Mouse (Mus musculus): ENCODE data around the gene Nav3.
A peak's percentile ranks its signal among the peaks of the same experiment; 100 is the strongest.
"Not testable (repeated sequence)": the region's sequence is repeated elsewhere in the genome, so short reads cannot be mapped to it uniquely, and the experiment has no call there.

Nav3 gene

DNA sequence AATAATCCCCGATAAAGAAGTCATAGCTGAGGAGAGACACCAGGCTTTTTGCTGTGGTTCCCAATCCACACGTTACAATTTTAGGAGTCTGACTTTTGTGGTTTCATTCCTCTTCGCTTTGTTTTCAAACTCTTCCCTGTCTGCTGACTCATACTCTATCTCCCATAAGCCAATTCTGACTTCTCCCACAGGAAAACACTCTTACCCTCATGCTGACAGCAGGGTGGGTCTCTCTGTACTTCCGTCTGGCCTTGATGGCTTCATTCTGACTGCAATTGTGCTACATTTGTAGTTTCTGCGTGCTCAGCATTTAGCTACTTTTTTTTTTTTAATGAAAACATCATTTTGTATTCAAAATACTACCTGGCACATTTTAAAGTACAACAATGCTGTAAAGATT, 379.4 kb downstream of the Nav3 start:
- DNase-seq (ENCODE audit: low read depth) = no peak

- DNase-seq (ENCODE audit: low read depth) = no peak
These were observed 383.6 kb downstream of the Nav3 start for GRCm38 (mm10) chr10:110072355-110072754.

DNA sequence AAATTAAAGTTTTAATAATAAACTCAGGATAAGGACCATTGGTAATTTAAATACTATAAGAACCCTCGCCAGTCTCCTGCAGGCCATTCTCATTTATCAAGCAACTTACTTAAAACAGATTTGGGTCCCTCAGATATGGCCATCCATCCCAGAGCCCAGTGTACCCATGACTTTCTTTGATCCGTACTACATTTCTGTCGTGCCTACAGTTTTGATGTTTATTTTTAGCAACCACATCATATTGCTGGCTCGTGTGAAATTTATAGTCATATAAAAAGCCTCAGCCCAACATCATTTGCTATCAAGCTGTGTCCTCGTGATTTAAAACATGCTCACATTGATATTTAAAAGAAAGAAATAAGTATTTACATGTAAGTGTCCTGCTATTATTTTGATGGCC, 394.8 kb downstream of the Nav3 start:
- DNase-seq (ENCODE audit: low read depth) = no peak

DNA sequence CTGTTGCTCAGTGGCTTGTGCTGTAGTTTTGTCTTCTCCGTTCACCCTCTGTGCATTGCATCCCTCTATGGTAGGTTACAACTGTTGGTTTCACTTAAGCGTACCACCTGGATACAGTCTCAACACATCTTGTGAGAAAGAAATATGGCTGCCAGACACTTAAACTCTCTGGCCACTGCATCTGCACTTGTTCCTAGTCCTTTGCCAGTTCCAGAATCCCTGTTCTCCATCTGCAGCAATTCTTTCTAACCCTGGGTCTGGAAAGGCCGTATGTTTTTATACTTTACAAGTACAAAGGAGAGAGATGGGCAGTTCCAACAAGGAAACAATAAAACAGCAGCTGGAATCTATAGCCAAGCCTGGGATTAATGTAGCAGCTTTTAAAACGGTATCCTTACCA, 418.5 kb downstream of the Nav3 start:
- DNase-seq (ENCODE audit: low read depth) = no peak

DNA sequence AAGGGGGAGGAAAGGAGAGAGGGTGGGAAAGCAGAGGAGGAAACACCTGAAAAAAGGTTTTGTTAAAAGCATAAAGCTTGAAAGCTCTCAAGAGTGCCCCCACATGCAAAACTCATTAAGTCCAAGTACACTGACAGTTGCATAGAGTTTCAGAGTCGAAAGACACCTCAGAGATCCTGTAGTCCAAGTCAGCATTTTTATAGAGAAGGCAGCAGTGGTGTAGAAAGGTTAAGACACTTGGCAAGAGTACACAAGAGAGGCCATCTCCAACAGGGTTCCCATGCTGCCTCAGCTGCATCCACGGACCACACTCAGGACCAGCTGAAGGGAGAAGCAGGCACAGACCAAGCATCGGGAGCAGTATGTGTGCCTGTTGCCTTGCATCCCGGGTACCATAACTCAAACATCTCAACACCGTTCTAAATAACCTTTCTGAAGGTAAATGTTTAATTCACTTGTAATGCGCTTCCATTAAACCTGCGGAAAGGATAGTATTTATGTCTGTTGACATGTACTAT, 421.4 kb downstream of the Nav3 start:
- DNase-seq (ENCODE audit: low read depth) = no peak

GRCm38 (mm10) chr10:110024897-110025296, 431.1 kb downstream of the Nav3 start:
- DNase-seq (ENCODE audit: low read depth) = not testable (repeated sequence)

GRCm38 (mm10) chr10:110022100-110022499, 433.9 kb downstream of the Nav3 start:
- no peak for DNase-seq (ENCODE audit: low read depth)

- DNase-seq (ENCODE audit: low read depth) = no peak
These were observed 436.6 kb downstream of the Nav3 start for GRCm38 (mm10) chr10:110019266-110019866.

- not testable (repeated sequence) for DNase-seq (ENCODE audit: low read depth)
These were observed 454.7 kb downstream of the Nav3 start for GRCm38 (mm10) chr10:110001328-110001727.

DNA sequence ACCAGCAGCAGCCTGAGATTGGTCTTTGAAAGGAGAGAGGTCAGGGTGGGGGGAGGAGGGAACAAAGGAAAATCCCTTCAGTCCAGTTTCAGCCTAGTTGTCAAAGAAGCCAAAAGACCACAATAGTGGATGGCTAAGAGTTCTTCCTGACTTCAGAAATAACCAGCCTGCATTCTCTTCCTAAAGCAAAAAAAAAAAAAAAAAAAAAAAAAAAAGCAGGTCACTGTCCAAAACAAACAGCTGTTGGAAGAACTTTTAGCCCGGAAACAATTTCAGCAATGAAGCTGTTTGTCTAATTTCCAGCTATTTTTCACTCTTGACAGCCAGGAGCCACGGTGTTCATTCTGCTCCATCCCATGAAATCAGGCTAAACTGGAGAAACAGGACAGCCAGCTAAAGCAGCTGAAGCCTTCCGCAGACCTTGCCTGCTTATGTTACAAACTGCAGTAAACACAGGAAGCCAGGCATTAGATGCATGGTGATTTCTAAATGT, 455.2 kb downstream of the Nav3 start:
- no peak for DNase-seq (ENCODE audit: low read depth)

DNA sequence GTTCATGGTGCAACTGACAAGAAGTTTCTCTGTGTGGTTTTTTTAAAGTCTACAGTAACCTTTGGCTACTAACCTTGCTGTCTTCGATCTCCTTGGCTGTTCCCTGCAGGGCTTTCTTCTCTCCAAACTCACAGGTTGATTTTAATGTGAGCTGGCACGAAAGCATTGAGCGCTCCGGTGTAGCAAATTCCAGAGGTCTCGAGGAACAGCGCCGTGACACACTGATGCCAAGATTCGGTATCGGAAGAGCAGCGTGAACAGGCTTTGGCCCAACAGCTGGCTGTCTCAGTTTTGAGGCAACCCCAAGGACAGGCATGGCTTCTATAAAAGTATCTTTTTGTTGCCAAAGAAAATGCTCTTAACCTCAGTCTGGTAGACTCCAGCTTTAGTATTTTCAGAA, 456.1 kb downstream of the Nav3 start:
- DNase-seq (ENCODE audit: low read depth) = no peak

GRCm38 (mm10) chr10:109994302-109994701, 461.7 kb downstream of the Nav3 start:
- DNase-seq (ENCODE audit: low read depth) = no peak

DNA sequence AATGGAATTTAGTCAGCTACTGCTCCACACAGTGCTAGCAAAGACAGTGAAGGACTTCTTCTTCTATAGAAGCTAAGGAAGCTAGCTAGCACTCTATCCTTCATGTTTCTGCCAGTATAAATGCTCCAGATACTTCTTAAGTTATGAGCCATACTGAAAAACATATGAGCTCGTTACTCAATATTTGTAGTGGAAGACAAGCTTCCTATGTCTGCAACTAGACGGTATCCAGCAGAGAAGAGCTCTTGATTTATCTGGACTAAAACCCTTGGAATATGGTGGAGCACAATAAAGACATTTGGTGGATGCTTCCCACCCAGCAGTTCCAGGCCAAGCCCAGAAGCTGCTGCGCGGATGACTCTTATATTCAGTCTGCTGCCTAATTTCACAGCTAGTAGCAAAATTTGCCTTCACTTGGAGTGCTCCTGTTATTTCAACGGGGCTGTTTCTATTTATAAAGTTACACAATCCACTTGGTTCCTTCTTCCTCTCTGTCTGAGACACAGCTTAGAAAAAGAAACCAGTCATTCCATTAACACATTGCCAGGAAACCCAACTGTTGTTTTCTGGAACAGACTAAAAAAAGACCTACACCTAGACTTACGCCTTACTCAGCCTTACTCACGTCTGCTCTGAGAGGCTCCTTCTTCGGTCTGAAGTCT, 470.0 kb downstream of the Nav3 start:
- no peak for DNase-seq (ENCODE audit: low read depth)

DNA sequence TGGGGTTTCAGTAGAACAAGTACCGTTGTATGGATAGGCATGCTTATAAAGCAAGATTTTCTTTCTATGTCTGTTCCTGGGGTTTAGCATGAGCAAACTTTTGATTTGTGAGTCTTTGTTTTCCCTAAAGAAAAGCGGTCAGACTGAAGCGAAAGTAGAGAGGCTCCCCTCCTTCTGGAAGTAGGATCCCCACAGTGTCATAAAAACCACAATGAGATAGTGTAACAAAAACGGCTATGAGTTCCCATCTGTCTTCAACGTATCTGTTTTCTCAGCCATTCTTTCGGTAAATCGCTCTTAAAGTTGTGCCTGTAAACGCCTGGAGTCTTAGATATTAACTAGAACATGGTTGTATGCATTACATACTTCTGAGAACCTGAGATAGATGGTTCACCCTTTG, 479.7 kb downstream of the Nav3 start:
- no peak for DNase-seq (ENCODE audit: low read depth)

DNA sequence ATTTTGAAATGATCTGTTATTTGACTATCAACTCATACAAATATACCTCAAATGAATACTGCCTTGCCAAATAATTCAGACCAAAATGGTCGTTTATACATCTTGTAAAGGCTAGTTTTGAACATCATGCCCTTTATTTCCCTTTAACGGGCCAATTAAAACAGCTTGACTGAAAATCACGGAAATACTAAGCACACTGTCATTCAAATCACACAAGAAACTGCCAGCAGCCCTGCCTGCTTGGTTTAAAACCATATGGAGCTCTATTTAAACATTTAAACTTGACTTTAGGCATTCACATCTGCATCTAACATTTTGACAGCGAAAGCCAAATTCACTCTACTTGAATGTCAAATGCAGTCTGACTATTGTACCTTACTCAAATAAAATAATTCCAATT, 481.8 kb downstream of the Nav3 start:
- no peak for DNase-seq (ENCODE audit: low read depth)

GRCm38 (mm10) chr10:109973483-109973882, 482.5 kb downstream of the Nav3 start:
- DNase-seq (ENCODE audit: low read depth) = no peak

DNA sequence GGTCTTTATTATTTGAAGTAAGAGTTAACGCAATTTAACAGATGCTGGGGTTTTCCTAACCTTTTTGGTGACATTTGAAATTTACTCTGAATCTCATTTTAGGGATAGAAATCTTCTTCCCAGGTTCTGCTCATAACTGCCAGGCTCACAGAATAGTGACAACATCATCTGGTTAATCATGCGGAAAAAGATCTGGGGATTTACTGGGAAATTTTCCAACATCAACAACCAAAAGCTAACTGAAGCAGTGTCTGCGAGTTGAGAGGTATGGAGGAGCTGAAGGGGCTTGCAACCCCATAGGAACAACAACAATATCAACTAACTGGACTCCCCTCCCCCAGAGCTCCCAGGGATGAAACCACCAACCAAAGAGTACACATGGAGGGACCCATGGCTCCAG, 505.7 kb downstream of the Nav3 start:
- DNase-seq (ENCODE audit: low read depth) = no peak

DNA sequence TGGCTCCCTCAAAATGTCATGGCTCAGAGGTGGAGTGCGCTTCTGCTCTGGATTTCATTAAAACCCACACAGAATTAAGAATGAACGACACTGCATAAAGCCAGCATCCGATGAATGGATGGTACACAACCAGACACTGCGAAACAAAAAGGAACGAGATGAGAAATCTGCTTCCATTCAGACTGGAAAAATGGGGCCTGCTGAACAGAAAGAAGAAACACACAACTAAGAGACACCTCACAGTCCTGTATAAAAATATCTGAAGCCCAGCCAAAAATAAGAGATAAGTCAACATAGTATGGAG, 526.7 kb downstream of the Nav3 start:
- no peak for DNase-seq (ENCODE audit: low read depth)

GRCm38 (mm10) chr10:109928547-109929318, 527.3 kb downstream of the Nav3 start:
- no peak for DNase-seq (ENCODE audit: low read depth)

- no peak for DNase-seq (ENCODE audit: low read depth)
These were observed 529.9 kb downstream of the Nav3 start for GRCm38 (mm10) chr10:109926149-109926548.

- DNase-seq (ENCODE audit: low read depth) = no peak
These were observed 531.9 kb downstream of the Nav3 start for GRCm38 (mm10) chr10:109924136-109924535.

GRCm38 (mm10) chr10:109921368-109921767, 534.6 kb downstream of the Nav3 start:
- DNase-seq (ENCODE audit: low read depth) = no peak

DNA sequence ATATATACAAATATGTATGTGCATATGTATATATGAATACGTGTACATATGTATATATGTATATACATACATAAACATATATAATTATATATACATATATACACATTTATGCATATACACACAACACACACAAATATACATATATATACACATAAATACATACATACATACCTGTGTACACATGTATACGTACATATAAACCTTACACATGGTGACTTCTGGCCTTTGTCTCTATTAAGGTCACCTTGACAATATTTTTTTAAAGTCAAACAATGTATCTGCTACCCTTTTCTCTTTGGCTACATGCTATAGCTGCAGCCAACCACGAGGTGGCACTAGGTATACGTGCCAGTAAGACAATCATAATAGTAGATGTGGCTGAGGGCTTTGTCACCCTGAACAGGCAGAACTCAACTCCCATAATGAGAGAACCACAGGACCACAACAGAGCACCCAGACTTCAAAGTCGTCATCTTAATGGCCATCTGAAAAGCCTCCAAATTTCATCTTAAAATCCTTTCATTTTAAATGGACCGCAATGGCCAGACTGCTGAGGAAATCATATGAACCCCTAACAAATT, 535.3 kb downstream of the Nav3 start:
- peak; percentile 36 for DNase-seq (ENCODE audit: low read depth)
